Mouse (Mus musculus): ENCODE data around the gene Espn. TPM values are rescaled to one million over a fixed set of nuclear protein-coding genes. Genes with fewer than 3 reads are reported as not detected.

Gene Espn
- polyA plus RNA-seq, 1 experiment from 2014 or later: 0.76 TPM

GRCm38 (mm10) chr4:152130771-152131653, 21.2 kb downstream of the Espn start:
- Histone ChIP-seq H3K27ac (replicated peaks in 1 of 2; ENCODE audit: control insufficient read depth in 1 of 2, insufficient read depth in 1 of 2, low read depth in 2 of 2, low read length in 2 of 2) (no peak overlapping the region), H3K9me3 (ENCODE audit: control insufficient read depth, low read length) (no peaks in the 10 kb centered on the region), H3K4me1 (ENCODE audit: control insufficient read depth in 2 of 2, insufficient read depth in 2 of 2, low read length in 2 of 2) (peaks cover 3 to 27% of the 10 kb centered on the region in 2 experiments; a peak in 3 of 4 replicates), H3K4me2 (ENCODE audit: low read length) (peak overlapping the region; percentile 74), H3K36me3 (ENCODE audit: control insufficient read depth, insufficient read depth, low read length) (no peaks in the 10 kb centered on the region), H3K4me3 (ENCODE audit: control insufficient read depth in 1 of 2, insufficient read depth in 1 of 2, low read depth in 1 of 2, low read length in 2 of 2) (peak overlapping the region; percentile 34 to 39), H3K27me3 (ENCODE audit: control insufficient read depth, insufficient read depth, low read length) (peaks cover 85% of the 10 kb centered on the region), H3K9ac (ENCODE audit: low read length) (peak overlapping the region; percentile 58)
- 1% methylated on average over 70 of the region's 85 CpGs for WGBS
- ATAC-seq (ENCODE audit: insufficient number of reproducible peaks, insufficient read depth, low FRiP score, low read depth): peak; percentile 57; the same call in 1 of the 2 replicates

DNA sequence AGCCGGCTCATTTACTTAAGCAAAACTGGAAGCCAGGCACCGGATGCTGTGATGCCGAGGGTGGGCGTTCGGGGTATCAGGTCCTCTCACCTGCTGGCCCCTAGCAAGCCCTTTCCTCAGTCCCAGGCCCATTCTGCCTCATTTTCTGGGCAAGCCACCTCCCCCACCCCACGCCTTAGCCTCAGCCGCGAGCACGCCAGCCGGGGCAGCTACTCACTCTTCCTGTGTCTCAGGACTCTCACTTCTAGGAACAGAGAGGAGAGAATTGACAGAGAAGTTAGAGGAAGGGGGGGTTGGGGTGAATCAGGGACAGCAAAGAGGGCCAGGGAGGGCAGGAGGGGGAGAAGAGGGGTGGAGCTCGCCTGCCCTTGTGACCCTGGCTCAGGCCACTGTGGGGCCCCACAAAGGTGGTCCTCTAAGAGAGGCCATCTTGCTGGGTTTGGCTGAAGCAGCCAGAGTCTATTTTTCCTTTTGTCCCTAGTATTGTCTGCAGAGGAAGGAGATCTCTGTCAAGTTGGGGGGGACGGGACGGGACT, 22.7 kb downstream of the Espn start:
- no peak overlapping the region for H3K9ac ChIP-seq (ENCODE audit: low read length)
- H3K4me1 ChIP-seq (ENCODE audit: control insufficient read depth in 2 of 2, insufficient read depth in 2 of 2, low read length in 2 of 2): peaks cover 12 to 43% of the 10 kb centered on the region in 2 experiments; a peak in 3 of 4 replicates
- H3K27ac ChIP-seq (replicated peaks in 1 of 2; ENCODE audit: control insufficient read depth in 1 of 2, insufficient read depth in 1 of 2, low read depth in 2 of 2, low read length in 2 of 2): no peak overlapping the region
- no peak overlapping the region for H3K4me2 ChIP-seq (ENCODE audit: low read length)
- 52% methylated on average over 13 of the region's 13 CpGs for WGBS
- no peaks in the 10 kb centered on the region for H3K9me3 ChIP-seq (ENCODE audit: control insufficient read depth, low read length)
- H3K27me3 ChIP-seq (ENCODE audit: control insufficient read depth, insufficient read depth, low read length): peaks cover 100% of the 10 kb centered on the region
- H3K4me3 ChIP-seq (ENCODE audit: control insufficient read depth in 1 of 2, insufficient read depth in 1 of 2, low read depth in 1 of 2, low read length in 2 of 2): no peak overlapping the region
- no peaks in the 10 kb centered on the region for H3K36me3 ChIP-seq (ENCODE audit: control insufficient read depth, insufficient read depth, low read length)
- no peak for ATAC-seq (ENCODE audit: insufficient number of reproducible peaks, insufficient read depth, low FRiP score, low read depth)

- Histone ChIP-seq H3K4me1 (ENCODE audit: control insufficient read depth in 2 of 2, insufficient read depth in 2 of 2, low read length in 2 of 2) (peaks cover 12 to 43% of the 10 kb centered on the region in 2 experiments; a peak in 3 of 4 replicates), H3K36me3 (ENCODE audit: control insufficient read depth, insufficient read depth, low read length) (no peaks in the 10 kb centered on the region), H3K9ac (ENCODE audit: low read length) (no peak overlapping the region), H3K27ac (replicated peaks in 1 of 2; ENCODE audit: control insufficient read depth in 1 of 2, insufficient read depth in 1 of 2, low read depth in 2 of 2, low read length in 2 of 2) (no peak overlapping the region), H3K4me2 (ENCODE audit: low read length) (no peak overlapping the region), H3K4me3 (ENCODE audit: control insufficient read depth in 1 of 2, insufficient read depth in 1 of 2, low read depth in 1 of 2, low read length in 2 of 2) (no peak overlapping the region), H3K27me3 (ENCODE audit: control insufficient read depth, insufficient read depth, low read length) (peaks cover 100% of the 10 kb centered on the region), H3K9me3 (ENCODE audit: control insufficient read depth, low read length) (no peaks in the 10 kb centered on the region)
- 70% methylated on average over 5 of the region's 5 CpGs for WGBS
- no peak for ATAC-seq (ENCODE audit: insufficient number of reproducible peaks, insufficient read depth, low FRiP score, low read depth)
Observed at GRCm38 (mm10) chr4:152128784-152129183, 23.4 kb downstream of the Espn start.

- Histone ChIP-seq H3K4me2 (ENCODE audit: low read length) (no peak overlapping the region), H3K27ac (replicated peaks in 1 of 2; ENCODE audit: control insufficient read depth in 1 of 2, insufficient read depth in 1 of 2, low read depth in 2 of 2, low read length in 2 of 2) (no peak overlapping the region), H3K4me3 (ENCODE audit: control insufficient read depth in 1 of 2, insufficient read depth in 1 of 2, low read depth in 1 of 2, low read length in 2 of 2) (no peak overlapping the region), H3K9ac (ENCODE audit: low read length) (no peak overlapping the region), H3K4me1 (ENCODE audit: control insufficient read depth in 2 of 2, insufficient read depth in 2 of 2, low read length in 2 of 2) (peaks cover 12 to 43% of the 10 kb centered on the region in 2 experiments; a peak in 3 of 4 replicates), H3K27me3 (ENCODE audit: control insufficient read depth, insufficient read depth, low read length) (peaks cover 100% of the 10 kb centered on the region), H3K36me3 (ENCODE audit: control insufficient read depth, insufficient read depth, low read length) (no peaks in the 10 kb centered on the region), H3K9me3 (ENCODE audit: control insufficient read depth, low read length) (no peaks in the 10 kb centered on the region)
- ATAC-seq (ENCODE audit: insufficient number of reproducible peaks, insufficient read depth, low FRiP score, low read depth): no peak
- WGBS: 87% methylated on average over 11 of the region's 11 CpGs
Observed at GRCm38 (mm10) chr4:152127884-152128283, 24.3 kb downstream of the Espn start.

DNA sequence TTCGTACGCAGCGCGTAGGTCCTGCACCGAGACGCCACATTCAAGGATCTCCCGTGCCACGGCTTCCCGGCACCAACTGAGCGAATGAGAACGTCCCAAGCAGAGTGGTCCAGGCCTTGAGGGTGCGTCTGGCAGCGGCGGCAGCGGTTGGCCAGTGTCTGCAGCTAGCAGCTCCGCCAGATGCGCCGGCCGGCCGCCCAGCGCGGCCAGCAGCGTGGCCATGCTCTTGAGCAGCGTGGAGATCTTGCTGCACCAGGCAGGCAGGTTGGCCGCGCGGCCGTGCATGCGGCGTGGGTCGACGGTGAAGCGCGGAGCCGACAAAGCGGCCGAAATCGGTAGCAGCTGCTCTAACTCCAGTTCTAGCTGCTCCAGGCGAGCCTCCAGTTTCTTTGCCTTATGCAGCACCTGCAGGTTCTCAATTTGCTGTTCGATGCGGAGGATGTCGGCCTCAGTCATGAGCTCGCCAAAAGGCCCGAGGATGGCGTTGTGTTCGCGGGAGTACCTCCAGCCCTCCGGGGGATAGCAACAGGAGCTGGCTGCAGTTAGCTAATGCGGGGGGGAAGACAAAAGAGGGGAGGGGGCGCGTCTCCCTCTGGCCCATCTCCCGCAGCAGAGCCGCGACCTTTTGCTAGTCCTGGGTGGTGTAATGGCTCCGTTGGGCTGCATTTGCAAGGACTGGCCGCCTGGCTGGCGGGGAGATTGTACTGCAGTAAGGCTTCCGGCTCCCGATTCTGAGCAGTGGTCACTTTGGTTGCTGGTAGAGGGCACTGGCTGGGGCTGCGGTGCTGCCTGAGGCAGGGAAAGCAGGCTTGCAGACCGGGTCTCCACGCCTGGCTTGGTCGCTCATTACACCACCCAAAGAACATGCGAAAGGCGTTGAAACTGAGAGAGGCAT, 25.9 kb downstream of the Espn start:
- no peaks in the 10 kb centered on the region for H3K36me3 ChIP-seq (ENCODE audit: control insufficient read depth, insufficient read depth, low read length)
- H3K4me2 ChIP-seq (ENCODE audit: low read length): peak overlapping the region; percentile 63
- peak overlapping the region; percentile 25 to 26 for H3K4me3 ChIP-seq (ENCODE audit: control insufficient read depth in 1 of 2, insufficient read depth in 1 of 2, low read depth in 1 of 2, low read length in 2 of 2)
- H3K27me3 ChIP-seq (ENCODE audit: control insufficient read depth, insufficient read depth, low read length): peaks cover 98% of the 10 kb centered on the region
- peaks cover 12 to 32% of the 10 kb centered on the region in 2 experiments; a peak in 3 of 4 replicates for H3K4me1 ChIP-seq (ENCODE audit: control insufficient read depth in 2 of 2, insufficient read depth in 2 of 2, low read length in 2 of 2)
- WGBS: 5% methylated on average over 65 of the region's 65 CpGs
- H3K9me3 ChIP-seq (ENCODE audit: control insufficient read depth, low read length): no peaks in the 10 kb centered on the region
- no peak for ATAC-seq (ENCODE audit: insufficient number of reproducible peaks, insufficient read depth, low FRiP score, low read depth)
- H3K9ac ChIP-seq (ENCODE audit: low read length): no peak overlapping the region; the same call in 1 of the 2 replicates
- H3K27ac ChIP-seq (replicated peaks in 1 of 2; ENCODE audit: control insufficient read depth in 1 of 2, insufficient read depth in 1 of 2, low read depth in 2 of 2, low read length in 2 of 2): no peak overlapping the region

DNA sequence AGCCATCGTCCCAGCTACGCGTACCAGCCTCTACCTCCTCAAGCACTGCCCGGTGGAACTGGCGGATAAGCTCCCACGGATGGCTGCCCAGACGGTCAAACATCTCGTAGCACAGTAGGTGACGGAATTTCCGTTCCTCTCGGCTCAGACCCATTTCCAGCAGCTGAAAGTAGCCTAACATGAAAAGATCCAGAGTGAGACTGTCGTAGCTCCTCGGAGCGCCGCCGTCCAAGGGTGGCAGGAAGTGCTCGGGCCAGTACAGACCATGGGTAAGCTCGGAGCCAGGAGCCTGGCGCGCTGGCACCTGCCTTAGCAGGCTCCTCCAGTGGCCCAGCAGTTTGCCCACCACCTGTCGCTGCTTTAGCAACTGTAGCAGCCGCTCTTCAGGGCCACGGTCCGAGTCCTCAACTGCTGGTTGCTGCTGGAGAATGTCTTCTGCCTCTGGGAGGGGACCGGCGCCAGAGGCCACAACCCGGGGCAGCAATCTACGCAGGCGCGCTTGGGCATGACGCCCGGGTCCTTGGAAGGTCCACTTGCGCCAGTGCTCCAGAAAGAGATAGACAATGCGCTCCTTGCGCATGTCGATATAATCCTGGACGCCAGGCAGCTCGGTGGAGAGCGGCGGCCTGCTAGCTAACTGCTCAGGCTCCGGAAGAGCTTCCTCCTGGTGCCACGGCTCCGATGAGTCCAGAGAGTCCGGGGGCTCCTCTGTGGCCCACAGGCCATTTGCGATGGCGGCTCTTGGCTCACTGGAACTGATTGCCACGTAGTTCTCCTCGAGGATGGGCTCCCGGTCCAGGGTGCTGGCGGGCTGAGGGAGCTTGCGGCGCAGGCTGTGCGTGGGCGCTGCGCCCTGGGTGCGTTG, 26.8 kb downstream of the Espn start:
- no peaks in the 10 kb centered on the region for H3K36me3 ChIP-seq (ENCODE audit: control insufficient read depth, insufficient read depth, low read length)
- H3K4me1 ChIP-seq (ENCODE audit: control insufficient read depth in 2 of 2, insufficient read depth in 2 of 2, low read length in 2 of 2): peaks cover 19 to 31% of the 10 kb centered on the region in 2 experiments; a peak in 3 of 4 replicates
- no peak for ATAC-seq (ENCODE audit: insufficient number of reproducible peaks, insufficient read depth, low FRiP score, low read depth)
- peak overlapping the region; percentile 63 for H3K4me2 ChIP-seq (ENCODE audit: low read length)
- H3K4me3 ChIP-seq (ENCODE audit: control insufficient read depth in 1 of 2, insufficient read depth in 1 of 2, low read depth in 1 of 2, low read length in 2 of 2): peak overlapping the region; percentile 25 to 26
- peak overlapping the region; percentile 41; the same call in 1 of the 2 replicates for H3K9ac ChIP-seq (ENCODE audit: low read length)
- no peak overlapping the region for H3K27ac ChIP-seq (replicated peaks in 1 of 2; ENCODE audit: control insufficient read depth in 1 of 2, insufficient read depth in 1 of 2, low read depth in 2 of 2, low read length in 2 of 2)
- H3K9me3 ChIP-seq (ENCODE audit: control insufficient read depth, low read length): no peaks in the 10 kb centered on the region
- H3K27me3 ChIP-seq (ENCODE audit: control insufficient read depth, insufficient read depth, low read length): peaks cover 98% of the 10 kb centered on the region
- WGBS: 6% methylated on average over 56 of the region's 56 CpGs

Measured in heart, embryonic 14.5 days (tissue).